Mouse (Mus musculus): ENCODE measurements around the gene Sgk2. TPM values are rescaled to one million over a fixed set of nuclear protein-coding genes. Genes with fewer than 3 reads are reported as not detected.
"Not testable (repeated sequence)": the region's sequence is repeated elsewhere in the genome, so short reads cannot be mapped to it uniquely, and the experiment has no call there.

The Sgk2 gene
- total RNA-seq, 4 experiments from 2014 or later = 0.77 to 1.9 (median 1.3) TPM

DNA sequence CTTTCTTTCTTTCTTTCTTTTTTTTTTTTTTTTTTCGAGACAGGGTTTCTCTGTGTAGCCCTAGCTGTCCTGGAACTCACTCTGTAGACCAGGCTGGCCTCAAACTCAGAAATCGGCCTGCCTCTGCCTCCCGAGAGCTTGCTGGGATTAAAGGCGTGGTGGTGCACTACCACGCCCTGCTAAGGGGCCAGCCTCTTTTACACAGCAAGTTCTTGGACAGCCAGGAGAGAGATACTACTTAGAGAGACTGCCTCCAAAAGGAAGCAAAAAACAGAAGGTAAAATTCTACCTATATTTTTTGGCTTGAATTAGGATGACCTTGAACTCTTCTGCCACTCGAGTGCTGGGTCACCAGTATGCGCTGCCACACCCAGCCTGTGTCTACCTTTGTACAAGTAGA lies 71.9 kb downstream of the Sgk2 start:
- DNase-seq (ENCODE audit: low spot score in 2 of 2) = not testable (repeated sequence)

DNA sequence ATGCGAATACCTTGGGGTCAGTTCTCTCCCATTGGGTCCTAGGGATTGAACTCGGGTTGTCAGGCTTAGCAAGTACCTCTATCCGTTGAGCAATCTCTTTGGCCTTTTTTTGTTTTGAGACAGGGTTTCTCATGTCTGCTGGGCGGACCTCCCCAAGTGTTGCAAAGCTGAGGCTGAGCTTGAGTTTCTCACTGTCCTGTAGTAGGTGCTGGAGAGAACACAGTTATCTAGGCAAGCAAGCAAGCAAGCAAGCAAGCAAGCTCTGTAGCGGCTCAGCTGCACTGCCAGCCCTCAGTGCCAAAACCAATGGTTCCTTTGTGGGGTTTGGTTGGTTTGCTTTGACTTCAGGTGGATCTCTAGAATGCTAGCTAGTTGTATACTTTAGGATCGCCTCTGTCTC lies 73.5 kb downstream of the Sgk2 start:
- DNase-seq (ENCODE audit: low spot score in 2 of 2) = no peak

DNA sequence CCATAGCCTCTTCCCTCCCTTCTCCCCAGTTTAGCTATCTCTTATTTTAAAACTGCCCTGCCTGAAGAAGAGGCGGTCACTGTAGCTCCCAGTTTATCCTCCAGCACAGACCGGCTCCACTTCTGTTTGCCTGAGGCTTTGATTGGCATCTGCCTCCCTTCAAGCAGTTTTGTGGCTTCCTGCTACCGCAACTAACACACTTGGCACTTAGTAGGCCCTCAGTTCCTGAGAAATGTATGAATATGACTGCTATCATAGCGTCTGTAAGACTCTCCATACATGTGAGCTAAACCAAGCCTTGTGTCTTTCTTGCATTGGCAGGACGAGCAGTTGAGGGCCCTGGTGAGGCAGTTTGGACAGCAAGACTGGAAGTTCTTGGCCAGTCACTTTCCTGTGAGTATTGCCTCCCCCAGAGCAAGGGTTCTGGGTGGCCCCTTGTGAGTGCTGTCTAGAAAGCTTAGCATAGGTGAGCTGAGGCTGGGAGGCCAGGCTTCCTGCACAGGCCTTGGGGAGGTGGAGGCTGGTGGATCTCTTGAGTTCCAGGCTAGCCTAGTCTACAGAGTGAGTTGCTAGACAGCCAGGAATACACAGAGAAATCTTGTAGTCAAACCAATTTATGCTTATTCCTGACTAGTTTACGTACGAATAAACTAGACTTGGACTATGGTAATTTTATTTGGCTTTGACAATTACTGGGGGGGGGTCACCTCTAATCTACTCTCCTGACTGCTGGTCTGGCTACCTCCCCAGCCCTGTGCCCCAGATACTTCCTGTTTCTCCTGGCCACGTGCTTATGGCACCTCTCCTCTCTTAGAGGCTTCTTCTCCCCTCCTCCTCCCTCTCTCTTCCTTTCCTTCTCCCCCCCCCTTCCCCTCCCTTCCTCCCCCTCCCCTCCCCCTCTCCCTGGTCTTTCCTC lies 74.3 kb downstream of the Sgk2 start:
- DNase-seq (ENCODE audit: low spot score in 2 of 2) = no peak

DNA sequence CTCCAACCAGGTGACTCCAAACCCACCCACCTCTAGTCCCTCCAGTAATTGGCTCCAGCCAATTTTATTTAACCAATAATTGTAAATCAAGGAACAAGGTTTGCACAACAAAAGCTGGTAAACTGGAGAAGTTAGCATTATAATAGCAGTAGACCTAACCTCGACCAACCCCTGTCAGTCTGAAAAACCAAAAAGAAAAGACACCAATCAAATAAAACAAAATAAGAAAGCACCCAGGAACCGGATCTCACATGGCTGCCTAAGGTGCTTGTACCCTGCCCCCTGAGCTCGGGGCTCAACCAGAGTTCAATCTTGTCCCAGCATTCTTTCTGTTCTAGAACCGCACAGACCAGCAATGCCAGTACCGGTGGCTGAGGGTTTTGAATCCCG lies 75.0 kb downstream of the Sgk2 start:
- no peak for DNase-seq (ENCODE audit: low spot score in 2 of 2)

Other genes starting within 250 kb of the Sgk2 start
- gene Srsf6, start 55.8 kb upstream of the Sgk2 start, total RNA-seq (2022) = 100 to 1,000 TPM in 3 of 4 experiments, 10 to 100 TPM in 1; 91.5 to 133 (median 110) TPM
- 10 to 100 TPM; 10.9 to 18.5 (median 12.1) TPM for gene L3mbtl1, start 43.9 kb upstream of the Sgk2 start, total RNA-seq (2022)
- gene Ift52, start 30.0 kb downstream of the Sgk2 start, total RNA-seq (2022) = 10 to 100 TPM; 32.5 to 38.2 (median 35.5) TPM
- 1 to 10 TPM; 1.0 to 2.8 (median 1.8) TPM for gene Mybl2, start 67.4 kb downstream of the Sgk2 start, total RNA-seq (2022)
- gene Gtsf1l, start 100.5 kb downstream of the Sgk2 start, total RNA-seq (2022) = not detected
- gene Tox2, start 215.8 kb downstream of the Sgk2 start, total RNA-seq (2022) = 10 to 100 TPM; 25.1 to 31.4 (median 26.0) TPM